Mouse (Mus musculus): ENCODE results near the gene Dkc1. TPM values are rescaled to one million over a fixed set of nuclear protein-coding genes. Genes with fewer than 3 reads are reported as not detected.
A peak's percentile ranks its signal among the peaks of the same experiment; 100 is the strongest.

Gene Dkc1
- polyA plus RNA-seq, 1 experiment from 2014 or later = 76.5 TPM

DNA sequence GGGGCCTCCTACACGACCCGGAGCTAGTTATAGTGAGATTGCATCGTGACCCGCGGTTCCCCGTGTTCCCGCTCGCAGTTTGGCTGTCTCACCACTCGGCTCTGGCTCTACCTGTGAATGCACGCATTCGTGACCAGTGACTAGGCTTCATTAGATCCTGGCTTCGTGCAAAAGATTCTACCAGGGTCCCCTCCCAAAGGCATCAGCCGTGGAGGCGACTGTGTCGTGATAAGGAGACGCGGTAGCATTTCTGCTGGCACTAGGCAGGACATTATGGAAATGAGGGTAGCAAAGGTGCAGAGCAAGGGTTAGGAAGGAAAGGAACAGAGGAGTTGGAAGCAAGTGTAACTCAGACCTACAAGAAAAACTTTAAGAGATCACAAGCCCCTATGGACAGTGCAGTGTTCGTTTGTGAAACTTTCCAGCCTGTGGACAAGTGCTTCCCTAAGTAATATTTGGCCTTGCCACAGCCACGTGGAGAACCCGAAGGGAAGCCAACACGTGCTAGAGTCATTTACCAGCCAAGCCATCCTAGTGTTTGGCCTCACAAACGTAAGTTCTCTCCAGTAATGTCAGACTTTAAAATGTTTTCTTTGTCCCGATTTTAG lies 613 bp downstream of the Dkc1 start:
- peak overlapping the region; percentile 69 for H3K27ac ChIP-seq (ENCODE audit: low read length)
- H3K4me3 ChIP-seq (replicated peaks; ENCODE audit: low read length) = peak overlapping the region; percentile 57
- H3K9me3 ChIP-seq (ENCODE audit: control insufficient read depth, low read length) = no peaks in the 10 kb centered on the region
- 0 out of 2 replicates have a peak, but pooled peaks cover 5% of the 10 kb centered on the region for H3K4me1 ChIP-seq (replicated peaks; ENCODE audit: control insufficient read depth, insufficient read depth, low read length)
- no peaks in the 10 kb centered on the region for H3K27me3 ChIP-seq (replicated peaks; ENCODE audit: control insufficient read depth, insufficient read depth, low read length)
- no peak for ATAC-seq
- no peaks in the 10 kb centered on the region for H3K36me3 ChIP-seq (ENCODE audit: control insufficient read depth, insufficient read depth)
- H3K9ac ChIP-seq (replicated peaks; ENCODE audit: low read depth, low read length) = peak overlapping the region; percentile 61
- H3K4me2 ChIP-seq (ENCODE audit: low read length) = peak overlapping the region; percentile 66
- 18% methylated on average over 20 of the region's 23 CpGs for WGBS

DNA sequence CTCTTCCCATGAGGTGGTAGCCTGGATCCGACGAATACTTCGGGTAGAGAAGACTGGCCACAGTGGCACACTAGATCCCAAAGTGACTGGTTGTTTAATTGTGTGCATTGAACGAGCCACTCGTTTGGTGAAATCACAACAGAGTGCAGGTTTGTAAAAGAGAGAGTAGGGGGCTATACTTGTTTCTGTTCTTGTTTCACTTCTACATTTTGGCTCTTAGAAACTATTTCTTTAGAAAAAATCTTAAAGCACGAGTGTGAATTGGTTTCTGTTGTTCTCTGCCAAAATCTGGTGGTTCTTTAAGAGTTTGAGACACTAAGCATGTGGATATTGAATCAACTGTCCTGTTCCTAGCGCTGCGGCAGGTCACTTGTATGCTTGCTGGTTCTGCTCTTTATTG lies 3.1 kb downstream of the Dkc1 start:
- H3K27me3 ChIP-seq (replicated peaks; ENCODE audit: control insufficient read depth, insufficient read depth, low read length) = no peaks in the 10 kb centered on the region
- no peaks in the 10 kb centered on the region for H3K9me3 ChIP-seq (ENCODE audit: control insufficient read depth, low read length)
- no peak overlapping the region for H3K9ac ChIP-seq (replicated peaks; ENCODE audit: low read depth, low read length)
- ATAC-seq = no peak
- H3K27ac ChIP-seq (ENCODE audit: low read length) = no peak overlapping the region
- H3K4me1 ChIP-seq (replicated peaks; ENCODE audit: control insufficient read depth, insufficient read depth, low read length) = 0 out of 2 replicates have a peak, but pooled peaks cover 5% of the 10 kb centered on the region
- H3K4me3 ChIP-seq (replicated peaks; ENCODE audit: low read length) = no peak overlapping the region
- no peaks in the 10 kb centered on the region; the same call in 1 of the 2 replicates for H3K36me3 ChIP-seq (ENCODE audit: control insufficient read depth, insufficient read depth)
- no peak overlapping the region for H3K4me2 ChIP-seq (ENCODE audit: low read length)
- 82% methylated on average over 8 of the region's 8 CpGs for WGBS

DNA sequence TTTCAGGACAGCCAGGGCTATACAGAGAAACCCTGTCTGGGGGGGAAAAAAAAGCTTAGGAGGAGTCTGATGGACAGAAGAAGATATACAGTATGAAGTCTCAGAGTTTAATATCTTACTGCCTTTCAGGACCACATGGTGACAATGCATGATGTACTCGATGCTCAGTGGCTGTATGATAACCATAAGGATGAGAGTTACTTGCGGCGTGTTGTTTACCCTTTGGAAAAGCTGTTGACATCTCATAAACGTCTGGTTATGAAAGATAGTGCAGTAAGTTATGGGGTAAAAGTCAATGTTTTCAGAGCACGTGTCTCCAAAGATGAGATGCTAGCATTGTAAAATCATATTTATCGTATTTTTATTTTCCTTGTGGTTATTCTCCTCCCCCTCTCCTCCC lies 6.6 kb downstream of the Dkc1 start:
- no peak for ATAC-seq
- Histone ChIP-seq H3K4me1 (replicated peaks; ENCODE audit: control insufficient read depth, insufficient read depth, low read length) (0 out of 2 replicates have a peak, but pooled peaks cover under 1% of the 10 kb centered on the region), H3K4me3 (replicated peaks; ENCODE audit: low read length) (no peak overlapping the region), H3K9ac (replicated peaks; ENCODE audit: low read depth, low read length) (no peak overlapping the region), H3K36me3 (ENCODE audit: control insufficient read depth, insufficient read depth) (peaks cover 1% of the 10 kb centered on the region; the same call in 1 of the 2 replicates), H3K9me3 (ENCODE audit: control insufficient read depth, low read length) (no peaks in the 10 kb centered on the region), H3K27ac (ENCODE audit: low read length) (no peak overlapping the region), H3K27me3 (replicated peaks; ENCODE audit: control insufficient read depth, insufficient read depth, low read length) (no peaks in the 10 kb centered on the region), H3K4me2 (ENCODE audit: low read length) (no peak overlapping the region)
- 90% methylated on average over 6 of the region's 6 CpGs for WGBS

DNA sequence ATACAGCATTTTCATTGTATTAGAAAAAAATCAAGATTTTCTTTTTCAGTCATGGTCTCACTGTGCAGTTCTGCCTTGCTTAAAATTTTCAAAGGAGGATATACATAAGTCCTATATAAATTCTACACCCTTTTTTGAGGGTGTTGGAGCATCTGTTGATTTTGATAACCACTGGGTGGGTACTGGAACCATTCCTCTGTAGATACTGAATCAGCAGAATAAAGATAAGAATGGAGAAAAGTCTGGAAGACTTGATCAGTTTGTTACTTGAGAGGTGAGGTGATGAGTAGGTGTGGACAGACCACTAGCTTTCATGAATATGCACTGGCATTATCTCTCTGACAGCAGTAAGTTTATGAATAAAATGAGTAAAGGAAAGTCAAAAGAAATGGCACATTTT lies 19.9 kb downstream of the Dkc1 start:
- no peaks in the 10 kb centered on the region for H3K27me3 ChIP-seq (replicated peaks; ENCODE audit: control insufficient read depth, insufficient read depth, low read length)
- peaks cover 3% of the 10 kb centered on the region; the same call in 1 of the 2 replicates for H3K36me3 ChIP-seq (ENCODE audit: control insufficient read depth, insufficient read depth)
- no peak overlapping the region for H3K4me2 ChIP-seq (ENCODE audit: low read length)
- no peak overlapping the region for H3K9ac ChIP-seq (replicated peaks; ENCODE audit: low read depth, low read length)
- no peak for ATAC-seq
- H3K9me3 ChIP-seq (ENCODE audit: control insufficient read depth, low read length) = no peaks in the 10 kb centered on the region
- no peak overlapping the region for H3K4me3 ChIP-seq (replicated peaks; ENCODE audit: low read length)
- no peak overlapping the region for H3K27ac ChIP-seq (ENCODE audit: low read length)
- no peaks in the 10 kb centered on the region for H3K4me1 ChIP-seq (replicated peaks; ENCODE audit: control insufficient read depth, insufficient read depth, low read length)

DNA sequence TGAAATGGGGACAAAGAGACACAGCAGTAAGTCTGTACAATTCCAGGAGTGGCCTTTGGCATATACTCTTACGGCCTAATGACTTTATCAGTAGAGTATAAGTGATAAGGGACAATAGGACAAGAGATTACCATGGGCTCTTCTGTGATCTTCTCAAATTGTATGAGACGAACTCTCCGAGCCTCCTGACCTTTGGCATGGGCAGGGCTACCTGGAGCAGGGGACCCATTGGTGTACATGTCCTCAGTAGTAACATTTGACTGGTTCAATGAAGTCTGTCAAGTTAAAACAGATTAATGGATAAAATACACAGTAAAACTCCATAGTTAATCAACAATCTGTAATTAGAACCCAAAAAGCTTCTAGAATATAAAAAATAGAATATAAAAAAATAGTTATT lies 30.0 kb downstream of the Dkc1 start:
- H3K27ac ChIP-seq (ENCODE audit: low read length) = no peak overlapping the region
- no peaks in the 10 kb centered on the region for H3K36me3 ChIP-seq (ENCODE audit: control insufficient read depth, insufficient read depth)
- no peak overlapping the region for H3K4me2 ChIP-seq (ENCODE audit: low read length)
- no peaks in the 10 kb centered on the region for H3K9me3 ChIP-seq (ENCODE audit: control insufficient read depth, low read length)
- H3K9ac ChIP-seq (replicated peaks; ENCODE audit: low read depth, low read length) = no peak overlapping the region
- WGBS = 94% methylated on average over 3 of the region's 3 CpGs
- no peaks in the 10 kb centered on the region for H3K4me1 ChIP-seq (replicated peaks; ENCODE audit: control insufficient read depth, insufficient read depth, low read length)
- H3K27me3 ChIP-seq (replicated peaks; ENCODE audit: control insufficient read depth, insufficient read depth, low read length) = no peaks in the 10 kb centered on the region
- no peak overlapping the region for H3K4me3 ChIP-seq (replicated peaks; ENCODE audit: low read length)
- no peak for ATAC-seq

DNA sequence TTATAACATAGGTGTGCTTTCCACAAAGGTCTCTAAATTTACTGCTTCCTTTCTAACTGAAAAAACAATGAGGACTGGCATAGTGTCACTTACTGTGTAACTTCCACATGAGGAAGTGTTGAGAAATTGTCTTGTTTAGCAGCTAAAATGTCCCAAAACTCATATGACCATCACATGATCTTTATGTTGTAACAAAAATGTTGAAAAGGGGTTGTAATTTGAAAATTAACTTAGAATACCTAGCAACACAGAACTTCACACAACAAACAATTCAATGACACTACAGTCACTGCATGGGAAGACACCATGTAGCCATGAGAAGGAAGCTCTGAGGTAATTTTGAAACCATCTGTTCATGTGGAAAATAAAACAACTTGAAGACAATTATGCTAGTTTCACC lies 31.2 kb downstream of the Dkc1 start:
- H3K36me3 ChIP-seq (ENCODE audit: control insufficient read depth, insufficient read depth) = no peaks in the 10 kb centered on the region
- no peak overlapping the region for H3K4me2 ChIP-seq (ENCODE audit: low read length)
- H3K27ac ChIP-seq (ENCODE audit: low read length) = no peak overlapping the region

DNA sequence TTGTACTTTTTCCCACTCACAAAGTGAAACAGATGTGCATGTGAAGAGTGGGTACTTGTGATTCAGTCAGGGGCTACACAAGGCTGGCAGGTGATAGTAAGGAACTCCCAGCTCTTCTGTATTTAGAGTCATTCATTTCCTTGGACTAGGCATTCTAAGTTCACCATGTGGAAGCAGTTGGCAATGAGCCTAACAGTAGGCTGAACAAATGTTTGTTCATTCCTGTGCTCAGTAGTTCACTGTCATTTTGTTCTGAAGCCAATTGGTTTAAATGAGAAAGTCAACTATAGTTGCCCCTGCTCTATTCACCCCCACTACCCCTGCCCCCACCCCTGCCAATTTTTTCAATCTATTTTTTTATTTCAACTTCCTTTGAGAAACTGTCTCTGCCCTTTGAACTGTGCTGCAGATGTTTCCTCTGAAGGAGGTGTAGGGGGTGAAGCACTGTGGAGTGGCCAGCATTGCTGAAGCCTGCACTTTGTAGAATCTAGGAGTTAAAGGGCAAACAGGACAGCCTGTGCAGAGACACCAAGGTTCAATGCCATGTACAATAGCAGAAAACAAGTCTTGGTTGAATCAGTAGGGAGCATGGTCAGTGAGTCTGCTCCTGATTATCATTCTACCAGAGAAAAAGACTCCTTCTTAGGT lies 32.8 kb downstream of the Dkc1 start:
- Histone ChIP-seq H3K27me3 (replicated peaks; ENCODE audit: control insufficient read depth, insufficient read depth, low read length) (no peaks in the 10 kb centered on the region), H3K9ac (replicated peaks; ENCODE audit: low read depth, low read length) (no peak overlapping the region), H3K4me3 (replicated peaks; ENCODE audit: low read length) (no peak overlapping the region), H3K4me1 (replicated peaks; ENCODE audit: control insufficient read depth, insufficient read depth, low read length) (no peaks in the 10 kb centered on the region), H3K36me3 (ENCODE audit: control insufficient read depth, insufficient read depth) (no peaks in the 10 kb centered on the region), H3K9me3 (ENCODE audit: control insufficient read depth, low read length) (no peaks in the 10 kb centered on the region), H3K4me2 (ENCODE audit: low read length) (no peak overlapping the region), H3K27ac (ENCODE audit: low read length) (no peak overlapping the region)
- ATAC-seq = no peak

More for the DNA sequence above, 31.2 kb downstream of the Dkc1 start:
- Histone ChIP-seq H3K9me3 (ENCODE audit: control insufficient read depth, low read length) (no peaks in the 10 kb centered on the region), H3K27me3 (replicated peaks; ENCODE audit: control insufficient read depth, insufficient read depth, low read length) (no peaks in the 10 kb centered on the region), H3K4me3 (replicated peaks; ENCODE audit: low read length) (no peak overlapping the region), H3K4me1 (replicated peaks; ENCODE audit: control insufficient read depth, insufficient read depth, low read length) (no peaks in the 10 kb centered on the region), H3K9ac (replicated peaks; ENCODE audit: low read depth, low read length) (no peak overlapping the region)
- no peak for ATAC-seq

DNA sequence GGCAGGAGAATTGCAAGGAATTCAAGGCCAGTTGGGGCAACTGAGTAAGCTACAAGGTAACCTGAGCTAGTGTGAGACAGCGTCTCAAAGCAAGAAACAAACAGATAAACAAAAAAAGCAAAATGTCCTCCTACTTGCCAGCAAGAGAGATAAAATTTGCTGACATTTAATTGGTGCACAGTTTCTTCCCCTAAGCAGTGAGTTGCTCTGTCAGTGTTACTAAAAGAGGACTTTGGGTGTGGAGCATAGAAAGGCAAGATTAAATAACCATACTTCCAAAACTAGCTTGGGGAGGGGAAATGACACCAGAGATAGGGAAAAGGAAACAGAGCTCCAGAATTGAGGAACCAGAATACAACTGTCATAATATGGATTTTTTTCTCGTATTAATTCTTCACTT lies 33.8 kb downstream of the Dkc1 start:
- no peak overlapping the region for H3K27ac ChIP-seq (ENCODE audit: low read length)
- H3K4me3 ChIP-seq (replicated peaks; ENCODE audit: low read length) = no peak overlapping the region
- no peak overlapping the region for H3K9ac ChIP-seq (replicated peaks; ENCODE audit: low read depth, low read length)
- H3K27me3 ChIP-seq (replicated peaks; ENCODE audit: control insufficient read depth, insufficient read depth, low read length) = no peaks in the 10 kb centered on the region
- no peaks in the 10 kb centered on the region for H3K4me1 ChIP-seq (replicated peaks; ENCODE audit: control insufficient read depth, insufficient read depth, low read length)
- H3K9me3 ChIP-seq (ENCODE audit: control insufficient read depth, low read length) = no peaks in the 10 kb centered on the region
- no peak for ATAC-seq
- H3K36me3 ChIP-seq (ENCODE audit: control insufficient read depth, insufficient read depth) = no peaks in the 10 kb centered on the region
- no peak overlapping the region for H3K4me2 ChIP-seq (ENCODE audit: low read length)
- 75% methylated on average over 2 of the region's 2 CpGs for WGBS

DNA sequence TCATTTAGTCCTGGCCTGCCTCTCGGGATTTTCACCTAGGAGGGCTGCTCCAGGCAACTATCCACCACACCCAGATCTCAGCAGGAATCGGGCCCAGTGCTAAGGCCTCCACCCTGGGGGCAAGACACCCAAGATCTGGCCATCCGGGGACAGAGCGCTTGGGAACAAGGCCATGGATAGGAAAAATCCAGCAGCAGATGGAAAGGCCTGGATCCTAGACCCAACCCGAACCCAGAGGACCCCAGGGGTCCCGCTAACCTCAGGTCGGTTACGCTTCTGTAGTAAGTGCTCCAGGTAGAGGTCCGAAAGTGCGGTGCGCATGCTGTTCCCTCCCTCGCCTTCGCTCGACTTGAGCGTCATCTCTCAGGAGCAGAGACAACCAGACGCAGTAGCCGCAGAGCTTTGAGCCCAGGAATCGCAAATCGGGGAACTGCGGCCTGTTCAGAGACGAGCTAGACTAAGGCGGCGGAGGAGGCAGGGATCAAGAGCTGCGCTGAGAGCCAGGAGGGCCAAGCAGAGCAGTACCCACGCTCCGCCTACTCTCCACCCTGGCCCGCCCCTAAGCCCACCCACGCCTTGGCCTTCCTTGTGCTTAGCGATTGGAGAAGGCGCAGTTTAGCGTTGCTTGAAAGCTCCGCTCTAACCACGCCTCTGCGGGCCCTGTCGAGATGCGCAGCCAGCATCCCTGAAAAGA lies 35.0 kb downstream of the Dkc1 start, which contains the start of gene Mpp1:
Mpp1 (minus strand) TSS at position 550 of the 694 bp plus-strand sequence.
- H3K4me3 ChIP-seq (replicated peaks; ENCODE audit: low read length) = peak within 1 kb of the TSS; percentile 53
- no peaks in the 10 kb centered on the region for H3K4me1 ChIP-seq (replicated peaks; ENCODE audit: control insufficient read depth, insufficient read depth, low read length)
- H3K36me3 ChIP-seq (ENCODE audit: control insufficient read depth, insufficient read depth) = no peaks in the 10 kb centered on the region
- no peak within 1 kb of the TSS for H3K27ac ChIP-seq (ENCODE audit: low read length)
- no peaks in the 10 kb centered on the region for H3K9me3 ChIP-seq (ENCODE audit: control insufficient read depth, low read length)
- peak within 1 kb of the TSS; percentile 66 for H3K4me2 ChIP-seq (ENCODE audit: low read length)
- peak within 1 kb of the TSS; percentile 64 for H3K9ac ChIP-seq (replicated peaks; ENCODE audit: low read depth, low read length)
- peak; percentile 100 for ATAC-seq
- 23% methylated on average over 36 of the region's 36 CpGs for WGBS
- no peaks in the 10 kb centered on the region for H3K27me3 ChIP-seq (replicated peaks; ENCODE audit: control insufficient read depth, insufficient read depth, low read length)
